Mouse (Mus musculus) stomach, postnatal 0 days (tissue): ENCODE measurements at regions not wholly inside any gene's neighbourhood (a gene's known extent, or its start where the extent isn't known, plus 50 kb on each side); places are given as distances from the start of the nearest gene placed in this dataset.

ENCODE experiments used
- CTCF ChIP-seq: IDR thresholded peaks from 2 replicates; pipeline ENCODE4 v1.5.1; 2016; ENCODE audit warnings: antibody characterized with exemption, low read depth, mild to moderate bottlenecking, moderate library complexity
- EP300 ChIP-seq: optimal IDR thresholded peaks from 2 replicates; pipeline ENCODE3; 2016; ENCODE audit warnings: antibody characterized with exemption

DNA sequence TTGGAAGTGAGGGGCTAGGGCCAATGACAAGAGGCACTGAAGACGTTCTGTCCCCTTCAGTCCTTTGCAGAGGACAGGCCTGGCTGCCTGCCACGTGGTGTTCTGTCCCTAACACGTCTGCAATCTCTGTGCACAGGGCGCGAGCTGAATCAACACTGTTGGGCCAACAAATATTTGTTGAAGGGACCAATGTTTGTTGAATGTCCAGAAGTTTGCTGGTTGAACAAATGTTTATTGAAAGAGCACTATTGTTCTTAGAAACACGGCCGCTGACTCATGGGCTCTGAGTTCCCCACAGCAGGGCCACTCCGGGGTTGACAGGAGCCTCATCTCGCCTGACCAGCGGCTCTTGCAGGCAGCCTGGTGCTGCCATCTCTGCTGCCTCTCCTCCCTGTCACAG lies 73.1 kb upstream of the Zbtb40 start:
- TF ChIP-seq EP300: no peak
- TF ChIP-seq CTCF: no peak
